Mouse (Mus musculus) heart, postnatal 0 days (tissue): ENCODE data around the gene Zfp36l1.

ENCODE experiments used
- CTCF ChIP-seq: IDR thresholded peaks from 2 replicates; pipeline ENCODE4 v1.5.1; 2016; ENCODE audit warnings: antibody characterized with exemption, control low read depth, low read depth
- EP300 ChIP-seq: IDR thresholded peaks from 2 replicates; pipeline ENCODE4 v1.6.1; 2016; ENCODE audit warnings: antibody characterized with exemption, low read depth

GRCm38 (mm10) chr12:80113586-80114021, 791 bp upstream of the Zfp36l1 start:
- no peak for TF ChIP-seq EP300
- TF ChIP-seq CTCF: no peak
